Mouse (Mus musculus) hindbrain, embryonic 10.5 days (tissue): ENCODE measurements at regions not wholly inside any gene's neighbourhood (a gene's known extent, or its start where the extent isn't known, plus 50 kb on each side); places are given as distances from the start of the nearest gene placed in this dataset.

ENCODE experiments used
- DNase-seq: peaks from one replicate; pipeline ENCODE4 v3.0.0-alpha.2; 2017; ENCODE audit warnings: low spot score
- H3K27ac ChIP-seq: fragments of 300-500 bp; sonication (generic); 2 replicates; pipeline ENCODE4 v1.5.1; 2016; ENCODE audit warnings: mild to moderate bottlenecking, moderate library complexity
- H3K27me3 ChIP-seq: fragments of 300-500 bp; sonication (generic); 2 replicates; pipeline ENCODE4 v1.6.1; 2016; ENCODE audit warnings: mild to moderate bottlenecking; ENCODE audit not compliant: poor library complexity, insufficient read depth, severe bottlenecking
- H3K36me3 ChIP-seq: fragments of 300-500 bp; sonication (generic); 2 replicates; pipeline ENCODE4 v1.6.1; 2016; ENCODE audit warnings: mild to moderate bottlenecking, moderate library complexity
- H3K4me1 ChIP-seq: fragments of 300-500 bp; sonication (generic); replicated peaks from 2 replicates; pipeline ENCODE4 v1.6.1; 2016; ENCODE audit warnings: mild to moderate bottlenecking
- H3K4me3 ChIP-seq: fragments of 300-500 bp; sonication (generic); 2 replicates; pipeline ENCODE4 v1.5.1; 2016; ENCODE audit warnings: mild to moderate bottlenecking, moderate library complexity
- H3K9me3 ChIP-seq: fragments of 300-500 bp; sonication (generic); 2 replicates; pipeline ENCODE4 v1.6.1; 2016; ENCODE audit warnings: mild to moderate bottlenecking, moderate library complexity
- WGBS: fragments of 180-500 bp; shearing (Covaris S2); methylation state at CpG from one replicate; pipeline ENCODE4 v1.1.7; 2016; 5-methylcytosine and 5-hydroxymethylcytosine counted together

DNA sequence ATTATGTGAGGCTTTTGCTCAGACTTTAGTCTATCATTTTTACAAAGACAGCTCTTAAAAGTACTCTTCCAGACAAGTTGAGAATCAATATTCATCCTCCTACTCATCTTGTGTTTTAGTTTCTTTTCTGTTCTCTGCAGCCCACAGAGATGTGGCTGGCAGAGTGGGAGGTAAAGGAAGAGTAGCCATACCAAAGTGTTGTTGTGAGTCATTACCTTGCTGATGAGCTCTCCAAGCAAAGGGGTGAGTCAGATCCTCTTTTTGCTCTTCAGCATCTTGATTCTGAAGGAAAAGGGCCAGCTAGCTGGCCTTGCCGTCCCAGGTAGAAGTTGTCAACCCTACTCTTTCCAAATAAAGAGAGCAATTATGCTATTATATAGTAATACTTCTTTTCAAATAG, 192.6 kb downstream of the Gm9733 start:
- H3K4me1 ChIP-seq = no peaks in the 10 kb centered on the region
- H3K27ac ChIP-seq = no peak overlapping the region
- 87% methylated on average over 1 of the region's 1 CpGs for WGBS
- DNase-seq = no peak
- no peaks in the 10 kb centered on the region for H3K36me3 ChIP-seq
- no peaks in the 10 kb centered on the region for H3K27me3 ChIP-seq
- H3K9me3 ChIP-seq = no peaks in the 10 kb centered on the region
- H3K4me3 ChIP-seq = no peak overlapping the region

DNA sequence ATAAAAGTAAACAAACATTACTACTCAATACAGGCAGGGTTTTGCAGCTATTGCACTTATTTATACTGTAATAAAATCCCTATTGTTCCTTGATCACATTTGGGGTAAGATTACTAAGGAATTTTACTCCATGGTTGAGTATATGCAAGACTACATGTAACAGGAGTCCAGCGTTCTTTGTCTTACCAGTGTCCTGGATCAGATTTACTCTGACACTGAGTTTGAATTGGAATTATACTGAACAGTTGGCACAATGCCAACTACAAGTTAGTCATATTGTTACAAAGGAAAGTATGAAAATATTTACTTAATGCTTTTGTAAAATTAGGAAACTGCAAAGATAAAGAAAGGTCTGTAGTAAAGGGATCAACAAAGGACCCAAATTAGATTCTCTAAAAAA, 178.4 kb downstream of the Gm9733 start:
- no peaks in the 10 kb centered on the region for H3K27me3 ChIP-seq
- 88% methylated on average over 1 of the region's 1 CpGs for WGBS
- no peaks in the 10 kb centered on the region for H3K9me3 ChIP-seq

DNA sequence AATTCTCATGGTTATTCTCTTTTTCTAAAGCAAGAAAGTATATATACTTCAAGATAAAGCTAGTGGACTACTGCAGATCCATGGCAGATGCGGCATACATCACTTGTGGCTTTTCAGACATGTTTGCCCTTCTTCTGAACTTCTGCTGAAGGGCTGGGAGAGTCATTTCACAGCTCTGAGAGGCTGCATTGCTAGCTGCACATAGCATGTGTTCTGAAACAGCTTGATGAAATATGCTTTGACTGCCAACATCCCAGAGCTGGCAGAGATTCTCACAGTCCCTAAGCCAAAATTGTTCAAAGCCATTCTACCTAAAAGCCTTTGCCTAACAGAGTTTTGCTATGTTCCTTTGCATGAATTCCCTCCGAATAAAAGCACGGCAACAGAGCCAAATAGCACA, 177.9 kb downstream of the Gm9733 start:
- 98% methylated on average over 3 of the region's 3 CpGs for WGBS
- no peak for DNase-seq

More for the DNA sequence above, 178.4 kb downstream of the Gm9733 start:
- Histone ChIP-seq H3K36me3 (no peaks in the 10 kb centered on the region), H3K4me3 (no peak overlapping the region), H3K27ac (no peak overlapping the region), H3K4me1 (no peaks in the 10 kb centered on the region)
- DNase-seq = no peak

DNA sequence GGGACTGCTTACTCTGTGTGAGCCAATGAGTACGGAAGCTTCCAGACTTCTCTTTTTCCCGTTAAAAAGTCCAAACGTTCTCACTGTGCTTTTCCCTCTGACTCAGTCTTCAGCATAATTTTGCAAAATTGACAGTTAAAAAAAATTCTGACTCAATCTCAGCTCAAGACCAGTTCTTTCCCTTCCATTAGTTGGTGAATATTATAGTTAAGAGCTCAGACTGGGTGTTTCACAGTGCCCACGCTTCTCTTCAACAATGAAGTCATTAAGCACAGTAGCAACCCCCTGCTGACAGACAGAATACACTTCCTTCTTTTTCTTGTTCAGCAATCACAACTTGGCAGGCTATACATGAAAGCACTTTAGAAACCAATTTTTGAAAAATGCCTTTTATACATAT, 175.4 kb downstream of the Gm9733 start:
- H3K27ac ChIP-seq = no peak overlapping the region

More for the DNA sequence above, 177.9 kb downstream of the Gm9733 start:
- Histone ChIP-seq H3K9me3 (no peaks in the 10 kb centered on the region), H3K4me3 (no peak overlapping the region), H3K4me1 (no peaks in the 10 kb centered on the region), H3K27me3 (no peaks in the 10 kb centered on the region), H3K27ac (no peak overlapping the region), H3K36me3 (no peaks in the 10 kb centered on the region)

DNA sequence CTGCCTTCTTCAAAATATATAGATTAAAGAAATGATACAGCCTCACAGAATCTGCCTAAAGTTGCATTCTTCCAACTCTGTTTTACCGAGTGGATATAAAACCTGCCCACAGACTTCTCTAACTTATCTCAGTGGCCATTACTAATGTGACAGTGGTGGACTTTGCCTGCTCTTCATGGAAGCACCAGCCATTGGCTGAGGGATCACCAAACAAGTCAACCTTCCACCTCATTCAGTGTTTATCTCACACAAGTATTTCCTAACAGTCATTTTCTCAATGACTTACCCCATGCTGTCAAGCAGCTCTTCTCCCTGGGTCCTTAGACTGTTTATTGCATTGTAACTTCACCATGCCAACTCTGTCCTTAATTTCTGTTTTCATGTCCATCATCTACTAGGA, 174.3 kb downstream of the Gm9733 start:
- DNase-seq = no peak
- 96% methylated on average over 1 of the region's 1 CpGs for WGBS
- H3K4me3 ChIP-seq = no peak overlapping the region
- no peaks in the 10 kb centered on the region for H3K9me3 ChIP-seq
- no peaks in the 10 kb centered on the region for H3K4me1 ChIP-seq
- H3K36me3 ChIP-seq = no peaks in the 10 kb centered on the region
- no peaks in the 10 kb centered on the region for H3K27me3 ChIP-seq
- H3K27ac ChIP-seq = no peak overlapping the region

More for the DNA sequence above, 175.4 kb downstream of the Gm9733 start:
- Histone ChIP-seq H3K9me3 (no peaks in the 10 kb centered on the region), H3K4me3 (no peak overlapping the region), H3K27me3 (no peaks in the 10 kb centered on the region), H3K4me1 (no peaks in the 10 kb centered on the region), H3K36me3 (no peaks in the 10 kb centered on the region)
- WGBS = 80% methylated on average over 4 of the region's 4 CpGs
- DNase-seq = no peak

DNA sequence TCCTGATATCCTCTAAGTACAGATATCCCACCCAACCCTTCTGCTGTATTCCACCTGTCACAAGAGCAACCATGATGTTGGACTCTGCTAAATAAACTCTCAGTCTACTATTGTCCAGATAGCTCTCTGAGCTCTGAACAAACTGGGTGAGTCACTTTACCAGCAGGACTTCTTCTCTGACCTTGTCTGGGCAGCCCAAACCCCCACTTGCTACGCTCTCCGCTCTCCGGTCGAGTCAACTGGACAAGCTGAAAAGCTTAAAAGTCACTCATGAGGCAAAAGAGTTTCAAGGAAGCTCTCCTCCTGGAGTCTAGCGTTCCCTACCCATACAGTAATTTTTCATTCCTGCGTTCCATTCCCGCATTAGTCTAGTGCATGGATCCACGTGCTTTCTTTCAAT, 173.2 kb downstream of the Gm9733 start:
- no peak for DNase-seq
- Histone ChIP-seq H3K36me3 (no peaks in the 10 kb centered on the region), H3K27ac (no peak overlapping the region), H3K4me3 (no peak overlapping the region), H3K27me3 (no peaks in the 10 kb centered on the region), H3K9me3 (no peaks in the 10 kb centered on the region), H3K4me1 (no peaks in the 10 kb centered on the region)
- WGBS = 88% methylated on average over 8 of the region's 8 CpGs

DNA sequence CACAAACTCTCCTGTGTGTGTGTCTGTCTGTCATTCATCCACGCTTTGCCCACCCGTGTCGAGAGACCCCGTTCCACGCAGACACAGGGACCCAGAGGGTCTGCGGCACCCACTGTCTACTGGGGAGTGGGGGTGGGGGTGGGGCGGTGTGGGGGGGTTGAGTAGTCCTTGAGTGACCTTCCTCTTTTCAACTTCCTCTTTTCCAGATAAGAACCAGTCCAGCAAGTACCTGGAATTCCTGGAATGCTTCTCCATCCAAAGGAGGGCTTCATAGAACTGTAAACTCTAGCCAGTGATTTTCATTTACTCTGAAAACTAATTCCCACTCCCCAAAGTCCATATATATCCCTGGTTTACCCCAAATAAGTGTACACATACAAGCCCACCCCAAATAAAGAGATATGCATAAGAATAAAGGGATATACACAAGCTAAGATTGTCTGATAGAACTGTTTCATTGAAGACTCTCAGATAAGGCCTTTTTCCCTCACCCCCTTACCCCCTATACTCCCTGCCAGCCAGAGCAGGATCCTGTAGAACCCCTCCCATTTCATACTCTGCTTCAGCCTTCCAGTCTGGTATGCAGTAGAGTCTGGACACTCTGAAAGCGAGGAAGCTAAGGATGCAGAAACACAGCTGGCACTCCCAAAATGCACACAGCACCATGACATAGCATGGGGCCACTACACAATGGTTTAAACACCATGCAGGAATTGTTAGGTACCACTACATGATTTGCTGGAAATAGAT, 172.0 kb downstream of the Gm9733 start:
- Histone ChIP-seq H3K4me1 (no peaks in the 10 kb centered on the region), H3K27ac (no peak overlapping the region), H3K4me3 (no peak overlapping the region), H3K27me3 (no peaks in the 10 kb centered on the region), H3K9me3 (no peaks in the 10 kb centered on the region), H3K36me3 (no peaks in the 10 kb centered on the region)
- WGBS = 88% methylated on average over 8 of the region's 8 CpGs
- DNase-seq = no peak

DNA sequence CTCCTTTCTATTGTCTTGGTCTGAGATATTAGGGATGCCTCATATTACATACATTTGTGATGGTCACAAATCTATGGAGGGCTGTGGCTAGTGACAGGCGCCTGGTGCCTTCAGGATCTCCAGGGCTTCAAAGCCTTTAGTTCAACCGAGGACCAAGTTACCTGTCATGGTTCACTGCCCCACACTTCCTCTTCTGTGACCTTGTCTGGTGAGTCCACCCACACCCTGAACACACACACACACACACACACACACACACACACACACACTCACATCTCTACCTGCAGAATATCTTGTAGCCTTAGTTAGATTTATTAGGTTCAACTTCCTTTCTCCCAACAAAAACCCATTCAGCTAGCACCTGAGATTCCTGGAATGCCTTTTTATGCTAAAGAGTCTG, 156.3 kb downstream of the Gm9733 start:
- Histone ChIP-seq H3K27ac (no peak overlapping the region), H3K4me1 (no peaks in the 10 kb centered on the region), H3K27me3 (no peaks in the 10 kb centered on the region), H3K9me3 (no peaks in the 10 kb centered on the region), H3K4me3 (no peak overlapping the region), H3K36me3 (no peaks in the 10 kb centered on the region)
- WGBS = 74% methylated on average over 2 of the region's 2 CpGs
- DNase-seq = no peak

DNA sequence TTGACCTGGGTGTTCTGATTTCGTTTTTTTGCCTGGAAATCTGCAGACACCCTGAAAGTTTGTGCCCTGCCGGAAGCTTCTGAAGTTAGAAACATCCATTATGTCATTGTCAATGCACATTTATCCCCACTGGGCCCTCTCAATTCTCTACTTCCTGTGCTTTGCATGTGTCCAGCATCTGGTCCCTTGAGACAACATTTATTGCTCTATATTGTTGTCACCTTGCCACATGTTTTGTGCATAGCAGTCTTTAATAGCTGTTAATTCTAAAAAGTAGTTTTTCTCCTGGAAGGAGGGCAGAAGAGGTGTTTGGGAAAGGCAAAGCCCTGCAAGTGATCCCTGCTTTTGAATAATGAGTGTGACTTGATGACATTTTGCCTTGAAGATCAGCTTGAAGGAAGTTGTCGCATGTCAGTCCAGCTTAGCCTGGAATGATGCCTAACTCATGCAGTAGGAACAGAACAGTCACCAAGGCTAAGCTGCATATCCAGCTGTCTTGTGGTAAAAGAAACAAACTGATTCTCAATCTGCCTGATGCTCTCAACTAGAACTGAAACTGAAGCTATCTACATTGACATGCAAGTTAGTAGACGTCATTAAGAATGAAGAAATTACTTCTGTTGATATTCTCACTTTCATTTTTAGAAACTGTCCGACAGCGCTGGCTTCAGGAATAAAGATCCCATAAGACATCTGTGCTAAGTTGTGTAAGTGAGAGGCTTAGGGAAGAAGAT, 152.9 kb downstream of the Gm9733 start:
- H3K4me3 ChIP-seq = no peak overlapping the region
- H3K27ac ChIP-seq = no peak overlapping the region
- H3K36me3 ChIP-seq = no peaks in the 10 kb centered on the region
- DNase-seq = no peak
- H3K4me1 ChIP-seq = no peaks in the 10 kb centered on the region
- H3K27me3 ChIP-seq = no peaks in the 10 kb centered on the region
- 88% methylated on average over 6 of the region's 6 CpGs for WGBS
- H3K9me3 ChIP-seq = no peaks in the 10 kb centered on the region

DNA sequence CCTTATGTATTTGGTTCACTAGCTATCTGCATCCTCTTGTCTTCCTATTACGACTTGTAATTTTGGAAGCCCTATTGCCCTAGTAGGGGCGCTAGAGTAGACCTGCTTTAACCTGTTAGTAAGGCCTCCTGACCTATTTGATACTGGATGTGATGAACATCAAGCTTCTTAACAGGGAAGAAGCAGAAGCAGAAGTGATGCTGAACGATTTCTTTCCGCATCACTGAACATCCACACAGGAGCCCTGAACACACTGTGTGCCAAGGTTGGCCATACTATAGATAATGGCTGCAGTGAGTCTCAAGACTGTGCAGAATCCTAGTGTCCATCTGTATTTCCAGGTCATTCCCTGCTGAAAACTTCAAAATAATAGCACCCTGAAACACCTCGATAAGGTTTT, 151.0 kb downstream of the Gm9733 start:
- H3K36me3 ChIP-seq = no peaks in the 10 kb centered on the region
- no peak overlapping the region for H3K27ac ChIP-seq
- WGBS = 95% methylated on average over 5 of the region's 5 CpGs
- H3K4me3 ChIP-seq = no peak overlapping the region
- H3K4me1 ChIP-seq = no peaks in the 10 kb centered on the region
- no peaks in the 10 kb centered on the region for H3K9me3 ChIP-seq
- no peaks in the 10 kb centered on the region for H3K27me3 ChIP-seq
- no peak for DNase-seq

DNA sequence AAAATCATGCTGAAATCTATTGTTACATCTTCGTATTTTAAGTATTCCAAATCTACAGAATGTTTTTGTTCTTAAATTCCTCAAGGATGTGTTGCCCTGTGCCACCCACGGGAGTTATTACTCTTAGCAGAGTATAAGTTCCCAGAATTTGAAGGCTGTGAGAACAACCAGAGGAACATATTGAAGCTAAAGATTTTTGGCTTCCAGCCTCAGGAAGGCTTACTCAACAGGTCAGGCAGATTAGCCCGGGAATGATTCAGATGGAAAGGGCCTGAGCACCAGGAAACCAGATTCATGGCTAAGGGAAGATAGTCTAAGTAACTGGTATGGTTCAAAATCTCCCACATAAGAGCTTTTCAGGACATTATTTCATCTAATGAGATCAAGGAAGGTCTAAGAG, 145.4 kb downstream of the Gm9733 start:
- Histone ChIP-seq H3K9me3 (no peaks in the 10 kb centered on the region), H3K4me1 (no peaks in the 10 kb centered on the region), H3K36me3 (no peaks in the 10 kb centered on the region), H3K4me3 (no peak overlapping the region), H3K27ac (no peak overlapping the region), H3K27me3 (no peaks in the 10 kb centered on the region)
- 92% methylated on average over 3 of the region's 3 CpGs for WGBS
- DNase-seq = no peak

DNA sequence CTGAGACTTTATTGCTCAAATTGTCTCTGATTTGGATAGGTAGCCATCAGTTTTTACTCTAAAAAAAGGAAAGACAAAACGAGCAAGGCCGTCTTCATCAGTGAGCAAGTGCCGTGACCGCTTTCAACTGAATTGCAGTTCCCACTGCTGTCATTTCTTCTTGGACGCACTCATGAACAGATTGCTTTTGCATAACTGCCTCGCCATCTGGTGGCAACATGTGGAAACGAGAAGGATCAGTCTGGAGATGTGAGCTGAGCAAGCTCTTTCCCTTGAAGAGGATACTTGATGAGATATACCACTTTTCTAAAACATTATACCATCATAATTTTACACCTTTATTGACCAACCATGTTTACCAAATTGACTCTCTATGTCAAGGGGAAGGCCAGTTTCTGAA, 137.7 kb downstream of the Gm9733 start:
- Histone ChIP-seq H3K4me3 (no peak overlapping the region), H3K27ac (no peak overlapping the region), H3K27me3 (no peaks in the 10 kb centered on the region), H3K4me1 (peaks cover 5% of the 10 kb centered on the region; the same call in 1 of the 2 replicates), H3K9me3 (no peaks in the 10 kb centered on the region), H3K36me3 (no peaks in the 10 kb centered on the region)
- 14% methylated on average over 7 of the region's 7 CpGs for WGBS
- peak; percentile 73 for DNase-seq

DNA sequence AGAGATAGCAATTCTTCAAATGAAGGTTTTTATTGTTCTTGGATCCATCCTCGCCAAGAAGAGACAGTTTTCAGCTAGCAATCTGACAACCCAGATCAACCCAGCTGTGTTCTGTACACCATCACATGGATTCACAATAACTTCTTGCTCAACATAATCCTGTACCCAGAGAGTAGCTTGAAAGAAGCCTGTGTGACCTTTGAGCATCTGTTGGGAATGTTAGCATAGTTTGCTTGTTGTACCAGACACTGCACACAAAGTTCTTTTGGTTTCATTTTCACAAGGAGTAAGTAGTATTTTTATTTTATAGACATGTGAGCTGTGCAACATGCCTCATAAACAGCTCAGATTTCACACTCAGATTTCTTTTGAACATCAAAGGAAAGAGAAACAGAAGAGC, 136.0 kb downstream of the Gm9733 start:
- H3K27me3 ChIP-seq = no peaks in the 10 kb centered on the region
- H3K27ac ChIP-seq = no peak overlapping the region
- WGBS = 69% methylated on average over 1 of the region's 1 CpGs
- DNase-seq = no peak
- peaks cover 5% of the 10 kb centered on the region; the same call in 1 of the 2 replicates for H3K4me1 ChIP-seq
- no peak overlapping the region for H3K4me3 ChIP-seq
- no peaks in the 10 kb centered on the region for H3K9me3 ChIP-seq
- no peaks in the 10 kb centered on the region for H3K36me3 ChIP-seq
